1 mouse cellular context compared by ENCODE assay signal in genomic region chr7:5099796-5100195, GRCm38 (mm10).
TF ChIP-seq lines count a peak whose summit lies in the region.

No protein-coding gene starts in this region.

TF ChIP-seq in ES-E14, 5 proteins besides CTCF, POLR2A, EP300 and RAD21:
- TF ChIP-seq HCFC1 (IDR thresholded peaks at IDR 0.05; ENCODE audit: borderline replicate concordance, insufficient read depth, low read length) (no peak), MAFK (IDR thresholded peaks at IDR 0.05; ENCODE audit: insufficient read depth, low read depth, low read length) (0 out of 2 replicates have a peak, but pooled peaks have one; percentile 26)
